In genomic region chr5:105684861-105685600, GRCm38 (mm10) we compare ENCODE assay signal across 8 mouse cellular contexts. TPM values are rescaled to one million over a fixed set of nuclear protein-coding genes. Genes with fewer than 3 reads are reported as not detected.
A peak's percentile ranks its signal among the peaks of the same experiment; 100 is the strongest.
DNase-seq lines count a peak whose midpoint lies in the region; ATAC-seq and TF ChIP-seq lines count a peak whose summit lies in the region.

No protein-coding gene starts in this region.

- peak; percentile 56; the same call in 1 of the 2 replicates for ATAC-seq in G1E (ENCODE audit: extremely low read depth, insufficient number of reproducible peaks, low FRiP score, poor library complexity, severe bottlenecking)
- peak; percentile 71 for ATAC-seq in forebrain, embryonic 12.5 days (ENCODE audit: low FRiP score)
- peak; percentile 72 for ATAC-seq in lung, postnatal 0 days

- no peak overlapping the region for H3K27ac ChIP-seq in forebrain, embryonic 12.5 days
- H3K27ac ChIP-seq in lung, postnatal 0 days (ENCODE audit: low read length), result no peak overlapping the region

- H3K27me3 ChIP-seq in G1E (ENCODE audit: insufficient read depth, low read length), result no peaks in the 10 kb centered on the region
- H3K27me3 ChIP-seq in forebrain, embryonic 12.5 days, result 0 out of 2 replicates have a peak, but pooled peaks cover 4% of the 10 kb centered on the region
- H3K27me3 ChIP-seq in lung, postnatal 0 days (replicated peaks; ENCODE audit: insufficient read depth, low read length), result no peaks in the 10 kb centered on the region

- WGBS in forebrain, embryonic 12.5 days, result 33% methylated on average over 14 of the region's 14 CpGs
- WGBS in lung, postnatal 0 days, result 24% methylated on average over 14 of the region's 14 CpGs

- TF ChIP-seq CTCF in G1E (IDR thresholded peaks at IDR 0.05; ENCODE audit: low read depth, low read length), result peak; percentile 39; the same call in 1 of the 2 replicates
- peak; percentile 87 for TF ChIP-seq CTCF in lung, postnatal 0 days (IDR thresholded peaks at IDR 0.05)

- H3K9ac ChIP-seq in forebrain, embryonic 12.5 days, result no peak overlapping the region
- H3K9ac ChIP-seq in lung, postnatal 0 days (replicated peaks; ENCODE audit: low read depth), result no peak overlapping the region

- no peak for TF ChIP-seq EP300 in lung, postnatal 0 days (IDR thresholded peaks at IDR 0.05)

- no peak overlapping the region for H3K4me2 ChIP-seq in forebrain, embryonic 12.5 days
- H3K4me2 ChIP-seq in lung, postnatal 0 days (replicated peaks; ENCODE audit: low read depth, low read length), result no peak overlapping the region

- DNase-seq in G1E (ENCODE audit: low spot score), result peak; percentile 40
- peak; percentile 63 for DNase-seq in c-Kit-positive CD71-positive TER-119-negative erythroid progenitor cells, embryonic 14.5 days (ENCODE audit: low read depth)
- peak; percentile 33 for DNase-seq in heart, postnatal 25 days (ENCODE audit: low spot score)
- DNase-seq in kidney, postnatal 36 days, result peak; percentile 87 to 89
- peak; percentile 91 for DNase-seq in lung, postnatal 0 days (ENCODE audit: low spot score)
- DNase-seq in retina, adult 2 months (ENCODE audit: low read depth, low spot score), result peak; percentile 65
- DNase-seq in thymus, postnatal 14 days, result peak; percentile 90

- intact Hi-C loops in heart, postnatal 25 days (cut with DNase I), result loop anchor here (1.0 to 10.0 kb wide), 2 partner anchors 183 to 280 kb away; no protein-coding TSS in a partner anchor

- H3K4me1 ChIP-seq in G1E (ENCODE audit: insufficient read depth, low read depth, low read length), result no peaks in the 10 kb centered on the region
- peaks cover 13% of the 10 kb centered on the region for H3K4me1 ChIP-seq in forebrain, embryonic 12.5 days
- H3K4me1 ChIP-seq in lung, postnatal 0 days (ENCODE audit: insufficient read depth, low read depth, low read length), result 0 out of 2 replicates have a peak, but pooled peaks cover 7% of the 10 kb centered on the region

- no peak overlapping the region for H3K4me3 ChIP-seq in G1E (ENCODE audit: low read depth, low read length)
- no peak overlapping the region for H3K4me3 ChIP-seq in forebrain, embryonic 12.5 days (replicated peaks)
- H3K4me3 ChIP-seq in lung, postnatal 0 days (ENCODE audit: low read depth, low read length), result no peak overlapping the region

- H3K36me3 ChIP-seq in G1E (replicated peaks), result no peaks in the 10 kb centered on the region
- no peaks in the 10 kb centered on the region for H3K36me3 ChIP-seq in forebrain, embryonic 12.5 days (replicated peaks)
- H3K36me3 ChIP-seq in lung, postnatal 0 days (ENCODE audit: insufficient read depth, low read length), result no peaks in the 10 kb centered on the region

- H3K9me3 ChIP-seq in G1E (replicated peaks), result no peaks in the 10 kb centered on the region
- H3K9me3 ChIP-seq in forebrain, embryonic 12.5 days, result no peaks in the 10 kb centered on the region
- H3K9me3 ChIP-seq in lung, postnatal 0 days (ENCODE audit: low read length), result no peaks in the 10 kb centered on the region

RNA-seq across cellular contexts. Expression of gene Lrrc8d, which starts 14.7 kb away (rescaled TPM):
- total RNA-seq in G1E (2014; fragmentation: Nextera tagmentation) (0.23 and 0.73 TPM in 2 replicates), G1E (2017) (0.23 and 0.38 TPM in 2 replicates)
- not detected in 2 replicates for polyA plus RNA-seq in G1E (2012)
- 32.7 and 36.6 TPM in 2 replicates for polyA plus RNA-seq in forebrain, embryonic 12.5 days (2016; fragmentation: Nextera tagmentation; extraction: Ambion mirVana)
- total RNA-seq in heart, postnatal 25 days (2021), result 10 to 100 TPM in 1 of 2 experiments, 1 to 10 TPM in 1; 7.8 to 13.0 TPM
- 20.5 and 23.2 TPM in 2 replicates for polyA plus RNA-seq in lung, postnatal 0 days (2015; fragmentation: Nextera tagmentation; extraction: Ambion mirVana)

Comparison
In these comparisons a context has a peak if more than half of its experiments do, and no peak if none do; other contexts are left out.
1. DNase-seq: peak in every context shown above with its lines; median percentile 91 in lung, postnatal 0 days; 90 in thymus, postnatal 14 days; 88 in kidney, postnatal 36 days; 65 in retina, adult 2 months; 63 in c-Kit-positive CD71-positive TER-119-negative erythroid progenitor cells, embryonic 14.5 days; 40 in G1E; 33 in heart, postnatal 25 days.
2. RNA of gene Lrrc8d, which starts 14.7 kb away (polyA plus RNA-seq): 32.7 to 36.6 TPM in forebrain, embryonic 12.5 days and 20.5 to 23.2 TPM in lung, postnatal 0 days; not detected in G1E; every median in the first group is over 10 times any median in the second.
3. Peak in every context shown above with its lines, with median percentiles within 50 percentile points of each other: ATAC-seq.